Mouse (Mus musculus): ENCODE data around the gene Vmn1r50.
"Not testable (repeated sequence)": the region's sequence is repeated elsewhere in the genome, so short reads cannot be mapped to it uniquely, and the experiment has no call there.

Vmn1r50 gene

DNA sequence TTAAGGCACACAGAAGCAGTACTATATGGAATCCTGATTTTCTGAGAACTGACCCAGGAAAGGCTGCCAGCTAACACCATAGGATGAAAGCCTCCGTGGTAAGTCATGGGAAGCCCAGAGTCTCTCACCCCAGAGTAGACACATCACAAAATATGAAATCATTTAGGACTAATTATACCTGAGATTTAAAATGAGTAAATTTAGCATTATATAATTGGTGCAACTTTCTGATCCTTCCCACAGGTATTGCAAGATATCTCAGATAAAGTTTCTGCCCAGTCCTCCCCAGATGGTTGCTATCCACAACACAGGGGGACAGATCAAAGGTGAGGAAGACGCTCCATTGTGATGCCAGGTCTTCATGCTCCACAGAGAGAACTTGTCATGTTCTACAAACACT is at the start of gene Vmn1r50:
Gene Vmn1r50, plus strand, starts transcription at position 301 of the 400 bp plus-strand sequence.
- no peak for DNase-seq

DNA sequence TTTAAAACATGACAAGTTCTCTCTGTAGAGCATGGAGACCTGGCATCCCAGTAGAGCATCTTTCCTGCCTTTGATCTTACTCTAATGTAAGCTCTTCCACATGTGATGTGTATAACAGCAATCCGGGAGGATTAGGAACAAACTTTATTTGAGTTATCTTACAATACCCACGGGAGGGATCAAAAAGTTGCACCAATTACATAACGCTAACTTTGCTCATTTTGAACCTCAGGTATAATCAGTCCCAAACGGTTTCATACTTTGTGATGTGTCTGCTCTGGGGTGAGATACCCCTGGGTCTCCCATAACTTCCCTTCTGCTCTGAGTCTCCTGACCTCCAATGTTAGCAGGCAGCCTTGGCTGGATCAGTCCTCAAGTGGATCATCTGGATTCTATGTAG is 22.8 kb upstream of the Vmn1r50 start, which contains the start of gene Vmn1r49:
Gene Vmn1r49, minus strand, starts transcription at position 101 of the 400 bp plus-strand sequence.
- no peak for DNase-seq

GRCm38 (mm10) chr6:90100566-90100965 is 664 bp upstream of the Vmn1r50 start:
- DNase-seq, result no peak

GRCm38 (mm10) chr6:90122296-90122695 is 21.1 kb downstream of the Vmn1r50 start, which contains the start of gene Vmn1r51:
Gene Vmn1r51, plus strand, starts transcription at chr6:90122596.
- DNase-seq, result not testable (repeated sequence)

All from right cerebral cortex, postnatal 25 days (tissue).